Mouse (Mus musculus) stomach, embryonic 14.5 days (tissue): ENCODE data around the gene Ddn. TPM values are rescaled to one million over a fixed set of nuclear protein-coding genes. Genes with fewer than 3 reads are reported as not detected.

ENCODE experiments used
- ATAC-seq: fragments of 200-750 bp; cut with Nextera tagmentation; 2 replicates; pipeline ENCODE4 v1.8.0; 2017; ENCODE audit warnings: low read depth, moderate TSS enrichment; ENCODE audit not compliant: insufficient number of reproducible peaks, insufficient read depth, low FRiP score
- H3K27ac ChIP-seq: fragments of 300-500 bp; sonication (generic); 2 replicates; pipeline ENCODE4 v1.5.1; 2014; ENCODE audit warnings: mild to moderate bottlenecking, low read length, moderate library complexity, mixed read lengths
- H3K27me3 ChIP-seq: fragments of 300-500 bp; sonication (generic); 2 replicates; pipeline ENCODE4 v1.6.1; 2014; ENCODE audit warnings: low read length, control low read depth, mixed read lengths; ENCODE audit not compliant: control insufficient read depth, insufficient read depth
- H3K36me3 ChIP-seq: fragments of 300-500 bp; sonication (generic); 2 replicates; pipeline ENCODE4 v1.6.1; 2014; ENCODE audit warnings: mild to moderate bottlenecking, control low read depth, low read length, moderate library complexity, mixed read lengths; ENCODE audit not compliant: control insufficient read depth, insufficient read depth
- H3K4me1 ChIP-seq: fragments of 300-500 bp; sonication (generic); 2 replicates; pipeline ENCODE4 v1.6.1; 2014; ENCODE audit warnings: low read length, control low read depth, mixed read lengths; ENCODE audit not compliant: control insufficient read depth, insufficient read depth
- H3K4me2 ChIP-seq: fragments of 300-500 bp; sonication (generic); replicated peaks from 2 replicates; pipeline ENCODE4 v1.6.1; 2014; ENCODE audit warnings: low read depth, low read length, control low read depth
- H3K4me3 ChIP-seq: fragments of 300-500 bp; sonication (generic); 2 replicates; pipeline ENCODE4 v1.5.1; 2014; ENCODE audit warnings: low read depth, low read length, control low read depth
- H3K9ac ChIP-seq: fragments of 300-500 bp; sonication (generic); replicated peaks from 2 replicates; pipeline ENCODE4 v1.6.1; 2014; ENCODE audit warnings: low read depth, mild to moderate bottlenecking, control low read depth, low read length, moderate library complexity, mixed read lengths
- H3K9me3 ChIP-seq: fragments of 300-500 bp; sonication (generic); 2 replicates; pipeline ENCODE4 v1.6.1; 2016; ENCODE audit warnings: low read depth, low read length, control low read depth; ENCODE audit not compliant: control insufficient read depth
- WGBS: fragments of 180-500 bp; shearing (Covaris S2); extraction: QIAGEN DNeasy Blood & Tissue Kit; methylation state at CpG from one replicate; pipeline ENCODE4 v1.1.7; 2014; 5-methylcytosine and 5-hydroxymethylcytosine counted together
- polyA plus RNA-seq: library from polyadenylated mRNA; unstranded; fragments of >200 nt; fragmentation: Nextera tagmentation; extraction: Ambion mirVana; gene quantifications from 2 replicates; pipeline ENCODE4 v1.2.1, GENCODE M21; 2014

Gene Ddn
- polyA plus RNA-seq, 1 experiment from 2014 or later, result not detected

DNA sequence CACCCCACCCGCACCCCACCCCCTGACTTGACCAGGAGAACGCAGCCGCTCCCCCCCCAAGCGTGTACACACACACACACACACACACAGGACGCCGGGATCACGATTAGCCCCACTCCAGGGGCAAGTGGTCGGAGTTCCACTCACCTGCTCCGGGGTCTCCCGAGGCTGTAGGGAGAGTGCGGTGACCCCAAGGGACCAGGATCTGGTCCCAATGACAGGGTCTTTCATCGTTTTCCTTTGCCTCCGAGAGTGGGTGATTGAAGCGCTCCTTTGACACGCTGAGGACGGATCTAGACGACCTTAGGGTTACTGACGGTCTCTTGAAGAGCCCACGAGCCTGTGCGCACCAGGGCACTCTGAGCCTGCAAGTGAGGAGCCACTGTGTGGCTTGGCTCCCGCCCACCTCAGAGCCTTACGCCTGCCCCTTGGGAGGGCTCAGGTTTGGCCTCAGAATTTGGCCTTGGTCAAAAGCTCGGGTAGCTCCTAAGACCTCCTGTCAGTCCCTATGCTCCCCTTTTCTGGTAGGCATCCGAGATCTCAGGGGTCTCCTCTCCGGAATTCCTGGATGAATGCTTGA lies 31.0 kb downstream of the Ddn start:
- Histone ChIP-seq H3K4me3 (peak overlapping the region; percentile 22; the same call in 1 of the 2 replicates), H3K27me3 (peaks cover 62% of the 10 kb centered on the region)

GRCm38 (mm10) chr15:98777762-98778161 lies 31.5 kb downstream of the Ddn start, which contains the start of gene Wnt10b:
TSS of gene Wnt10b (minus strand) at chr15:98778150.
- under 1% methylated on average over 32 of the region's 33 CpGs for WGBS
- Histone ChIP-seq H3K4me3 (peak within 1 kb of the TSS; percentile 22), H3K36me3 (no peaks in the 10 kb centered on the region), H3K4me2 (peak within 1 kb of the TSS; percentile 30), H3K27ac (no peak within 1 kb of the TSS), H3K4me1 (0 out of 2 replicates have a peak, but pooled peaks cover 21% of the 10 kb centered on the region), H3K9ac (no peak within 1 kb of the TSS), H3K9me3 (no peaks in the 10 kb centered on the region), H3K27me3 (peaks cover 62% of the 10 kb centered on the region)
- no peak for ATAC-seq

More for the DNA sequence above, 31.0 kb downstream of the Ddn start:
- H3K4me2 ChIP-seq, result peak overlapping the region; percentile 30
- no peak overlapping the region for H3K27ac ChIP-seq
- H3K4me1 ChIP-seq, result 0 out of 2 replicates have a peak, but pooled peaks cover 21% of the 10 kb centered on the region
- no peaks in the 10 kb centered on the region for H3K36me3 ChIP-seq
- H3K9me3 ChIP-seq, result no peaks in the 10 kb centered on the region
- ATAC-seq, result no peak
- WGBS, result under 1% methylated on average over 24 of the region's 25 CpGs
- H3K9ac ChIP-seq, result no peak overlapping the region

GRCm38 (mm10) chr15:98777005-98777616 lies 32.2 kb downstream of the Ddn start:
- peaks cover 65% of the 10 kb centered on the region for H3K27me3 ChIP-seq
- H3K9me3 ChIP-seq, result no peaks in the 10 kb centered on the region
- WGBS, result 2% methylated on average over 19 of the region's 19 CpGs
- no peak overlapping the region for H3K27ac ChIP-seq
- H3K36me3 ChIP-seq, result no peaks in the 10 kb centered on the region
- no peak for ATAC-seq
- H3K4me1 ChIP-seq, result 0 out of 2 replicates have a peak, but pooled peaks cover 21% of the 10 kb centered on the region
- no peak overlapping the region for H3K9ac ChIP-seq
- peak overlapping the region; percentile 16; the same call in 1 of the 2 replicates for H3K4me3 ChIP-seq
- H3K4me2 ChIP-seq, result peak overlapping the region; percentile 35; the same call in 1 of the 2 replicates

DNA sequence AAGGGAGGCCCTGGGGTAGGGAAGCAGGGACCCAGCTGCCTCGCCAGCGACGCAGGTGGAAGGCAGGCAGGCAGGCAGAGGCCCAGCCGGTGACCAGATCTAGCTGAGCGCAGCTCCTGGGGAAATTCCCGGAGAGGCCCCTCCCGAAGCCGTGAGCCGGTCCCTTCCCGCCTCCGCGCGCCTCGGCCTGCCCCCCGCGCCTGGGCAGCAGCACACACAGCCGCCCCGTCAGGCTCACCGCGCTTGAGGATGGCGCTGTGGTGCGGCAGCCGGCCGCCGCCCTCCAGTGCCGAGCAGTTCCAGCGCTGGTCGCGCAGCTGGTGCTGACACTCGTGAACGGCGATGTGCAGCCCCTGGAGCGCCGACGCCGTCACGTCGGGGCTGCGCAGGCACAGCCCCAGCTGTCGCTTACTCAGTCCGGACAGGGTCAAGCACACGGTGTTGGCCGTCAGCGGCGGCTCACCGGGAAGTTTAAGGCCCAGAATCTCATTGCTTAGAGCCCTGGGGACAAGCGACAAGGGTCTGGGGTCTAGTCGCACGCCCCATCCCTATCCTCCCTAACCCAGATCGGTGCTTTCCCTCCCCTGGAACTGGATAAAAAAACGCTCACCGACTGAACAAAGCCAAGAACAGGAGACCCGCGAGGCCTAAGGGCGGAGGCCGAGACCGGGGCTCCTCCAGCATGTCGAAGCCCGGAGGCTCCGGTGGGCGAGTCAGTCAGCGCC lies 32.8 kb downstream of the Ddn start:
- 2% methylated on average over 57 of the region's 62 CpGs for WGBS
- Histone ChIP-seq H3K9me3 (no peaks in the 10 kb centered on the region), H3K27me3 (peaks cover 71% of the 10 kb centered on the region), H3K4me1 (0 out of 2 replicates have a peak, but pooled peaks cover 21% of the 10 kb centered on the region), H3K4me3 (peak overlapping the region; percentile 16; the same call in 1 of the 2 replicates), H3K36me3 (no peaks in the 10 kb centered on the region), H3K9ac (no peak overlapping the region), H3K4me2 (peak overlapping the region; percentile 35), H3K27ac (no peak overlapping the region)
- ATAC-seq, result peak; percentile 65

- Histone ChIP-seq H3K4me3 (no peak overlapping the region), H3K36me3 (no peaks in the 10 kb centered on the region), H3K27me3 (peaks cover 73% of the 10 kb centered on the region), H3K9ac (no peak overlapping the region), H3K4me1 (0 out of 2 replicates have a peak, but pooled peaks cover 21% of the 10 kb centered on the region), H3K9me3 (no peaks in the 10 kb centered on the region), H3K4me2 (no peak overlapping the region), H3K27ac (no peak overlapping the region)
- 4% methylated on average over 5 of the region's 5 CpGs for WGBS
- no peak for ATAC-seq
Observed at GRCm38 (mm10) chr15:98775533-98775932, 33.8 kb downstream of the Ddn start.

DNA sequence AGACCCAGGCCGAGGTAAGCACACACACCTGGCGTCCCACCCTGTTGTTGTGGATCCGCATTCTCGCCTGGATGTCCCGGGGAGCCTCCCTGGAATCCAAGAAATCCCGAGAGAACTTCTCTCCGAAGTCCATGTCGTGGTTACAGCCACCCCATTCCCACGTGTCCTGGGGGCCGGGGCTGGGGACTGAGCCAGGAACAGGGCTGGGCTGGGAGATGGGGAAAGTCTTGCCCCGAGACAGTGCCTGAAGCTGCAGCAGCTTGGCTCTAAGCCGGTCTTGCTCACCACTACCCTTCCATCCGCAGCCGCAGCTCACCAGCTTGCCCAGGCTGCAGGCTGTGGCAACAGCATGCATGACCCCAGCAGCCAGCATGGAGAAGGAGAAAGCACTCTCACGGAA lies 35.2 kb downstream of the Ddn start:
- Histone ChIP-seq H3K4me3 (no peak overlapping the region), H3K27ac (no peak overlapping the region), H3K4me1 (0 out of 2 replicates have a peak, but pooled peaks cover 21% of the 10 kb centered on the region), H3K4me2 (no peak overlapping the region), H3K9me3 (no peaks in the 10 kb centered on the region), H3K36me3 (no peaks in the 10 kb centered on the region), H3K27me3 (peaks cover 59% of the 10 kb centered on the region), H3K9ac (no peak overlapping the region)
- WGBS, result 20% methylated on average over 15 of the region's 15 CpGs
- no peak for ATAC-seq

DNA sequence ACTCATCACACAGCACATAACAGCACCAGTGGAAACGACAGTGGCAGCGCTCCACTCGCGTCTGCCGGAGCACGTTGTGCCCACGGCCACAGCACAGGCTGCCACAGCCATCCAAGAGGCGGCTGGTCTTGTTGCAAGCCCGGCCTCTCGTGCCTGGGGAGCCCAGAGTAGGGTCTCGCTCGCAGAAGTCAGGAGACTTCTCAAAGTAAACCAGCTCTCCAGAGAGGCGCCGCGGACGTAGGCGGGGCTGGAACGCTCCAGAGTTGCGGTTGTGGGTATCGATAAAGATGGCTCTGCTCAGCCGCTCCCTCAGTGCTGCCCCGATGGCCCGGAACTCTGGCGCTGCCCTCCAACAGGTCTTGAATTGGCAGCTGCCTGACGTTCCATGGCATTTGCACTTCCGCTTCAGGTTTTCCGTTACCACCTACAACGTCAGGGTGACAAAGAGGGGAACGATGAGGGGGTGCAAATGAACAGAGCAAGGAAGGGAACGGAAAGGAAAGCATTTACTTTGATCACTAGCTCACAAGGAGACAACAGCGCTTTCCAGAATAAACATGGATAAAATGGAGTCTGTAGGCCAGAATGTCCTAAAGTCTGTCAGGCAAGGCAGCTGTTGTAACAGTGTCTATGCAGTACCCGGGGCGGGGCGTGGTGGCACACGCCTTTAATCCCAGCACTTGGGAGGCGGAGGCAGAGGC lies 36.6 kb downstream of the Ddn start:
- Histone ChIP-seq H3K4me3 (peak overlapping the region; percentile 22), H3K36me3 (no peaks in the 10 kb centered on the region), H3K27me3 (peaks cover 46% of the 10 kb centered on the region), H3K4me1 (0 out of 2 replicates have a peak, but pooled peaks cover 18% of the 10 kb centered on the region), H3K27ac (no peak overlapping the region), H3K4me2 (peak overlapping the region; percentile 58), H3K9ac (no peak overlapping the region), H3K9me3 (no peaks in the 10 kb centered on the region)
- 2% methylated on average over 36 of the region's 36 CpGs for WGBS
- ATAC-seq, result no peak
